Mouse (Mus musculus): ENCODE measurements around the gene D630039A03Rik.
A peak's percentile ranks its signal among the peaks of the same experiment; 100 is the strongest.

D630039A03Rik gene

DNA sequence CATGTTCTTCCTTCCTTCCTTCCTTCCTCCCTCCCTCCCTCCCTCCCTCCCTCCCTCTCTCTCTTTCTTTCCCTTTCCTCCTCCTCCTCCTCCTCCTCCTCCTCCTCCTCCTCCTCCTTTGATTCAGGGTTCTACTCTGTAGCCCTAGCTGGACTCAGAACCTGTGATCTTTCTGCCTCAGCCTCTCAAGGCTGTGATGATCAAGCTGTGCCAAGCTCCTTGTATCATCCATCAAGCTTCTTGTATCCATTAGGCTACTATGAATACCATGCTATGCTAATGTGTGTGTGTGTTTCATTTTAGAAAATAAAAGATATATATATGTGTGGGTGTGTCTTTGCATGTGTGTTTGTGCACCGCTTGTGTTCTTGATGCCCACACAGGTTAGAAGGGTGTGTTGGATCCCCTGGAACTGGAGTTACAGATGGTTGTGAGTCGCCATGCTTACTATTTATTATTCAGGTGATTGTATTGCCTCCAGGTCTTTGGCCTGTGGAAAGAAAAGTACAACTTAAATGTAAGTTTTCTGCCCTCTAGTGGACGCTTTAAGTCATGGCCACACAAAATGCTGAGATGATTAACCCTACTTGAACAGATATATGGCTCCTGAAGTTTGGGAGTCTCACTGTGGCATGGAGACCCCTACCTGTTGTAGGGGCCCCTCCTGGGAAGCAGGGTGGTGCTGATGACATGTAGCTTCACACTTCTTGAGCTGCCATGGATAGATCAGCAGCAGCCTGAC, 11.5 kb upstream of the D630039A03Rik start:
- DNase-seq (ENCODE audit: low read depth, low spot score), result peak; percentile 13

- no peak for DNase-seq (ENCODE audit: low read depth, low spot score)
These were observed 8.5 kb upstream of the D630039A03Rik start for GRCm38 (mm10) chr4:57924556-57925071.

DNA sequence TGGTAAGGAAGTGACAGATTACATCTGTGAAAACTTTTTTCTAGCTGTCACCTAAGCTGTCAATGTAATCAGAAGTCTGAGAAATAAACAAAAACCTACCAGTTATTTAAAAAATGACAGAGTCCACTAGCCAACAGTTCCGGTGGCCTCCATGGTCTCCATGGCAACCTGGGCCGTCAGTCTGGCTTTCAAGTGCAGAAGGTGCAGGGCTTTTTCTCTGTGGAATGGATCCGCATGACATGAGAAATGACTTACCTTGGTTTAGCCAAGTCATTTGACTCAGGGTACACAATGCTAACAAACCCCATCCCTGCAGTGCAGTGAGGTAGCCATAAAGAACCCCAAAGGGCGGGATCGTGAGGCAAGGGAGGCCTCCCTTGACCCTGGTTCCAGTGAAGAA, 6.1 kb upstream of the D630039A03Rik start:
- no peak for DNase-seq (ENCODE audit: low read depth, low spot score)

GRCm38 (mm10) chr4:57920522-57920921, 4.4 kb upstream of the D630039A03Rik start:
- no peak for DNase-seq (ENCODE audit: low read depth, low spot score)

DNA sequence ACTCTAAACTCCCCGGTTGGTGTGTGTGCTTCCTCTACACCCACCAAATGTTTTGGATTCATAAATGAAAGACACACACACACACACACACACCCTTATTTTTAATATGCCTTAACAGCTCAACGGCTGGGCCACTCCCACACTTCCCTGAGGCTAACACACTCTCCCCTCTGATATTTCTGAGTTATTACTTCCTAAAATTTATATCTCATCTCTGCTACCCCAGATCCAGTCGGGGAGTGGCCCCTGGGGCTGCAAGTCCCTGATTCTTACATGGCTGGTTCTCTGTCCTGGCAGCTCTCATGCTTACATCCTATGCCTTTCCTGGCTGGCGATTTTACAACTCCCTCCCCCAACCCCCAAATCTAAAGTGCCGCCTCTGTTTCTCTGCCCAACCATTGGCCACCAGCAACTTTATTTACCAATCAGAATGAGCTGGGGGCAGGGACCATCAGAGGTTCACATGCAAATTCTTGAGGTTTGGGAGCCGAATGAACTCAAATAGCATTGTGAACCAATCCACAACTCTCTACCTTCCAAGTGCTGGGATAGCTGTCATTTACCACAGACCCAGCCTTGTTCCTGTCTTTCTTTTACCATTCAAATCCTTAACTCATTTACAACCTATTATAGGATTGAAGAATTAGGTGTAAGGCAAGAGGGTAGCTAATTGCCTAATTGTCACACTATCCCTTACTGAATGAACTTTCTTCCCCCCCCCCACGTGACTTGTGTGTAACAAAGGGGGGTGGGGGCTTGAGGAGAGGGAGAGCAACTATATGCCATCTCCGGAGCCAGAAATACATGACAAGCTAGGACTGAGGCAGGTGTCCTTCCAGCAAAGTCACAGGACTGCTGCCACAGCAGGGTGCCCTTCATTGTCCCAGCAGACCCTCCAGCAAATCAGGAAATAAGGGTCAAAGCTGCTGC, 3.7 kb upstream of the D630039A03Rik start:
- no peak for DNase-seq (ENCODE audit: low read depth, low spot score)

DNA sequence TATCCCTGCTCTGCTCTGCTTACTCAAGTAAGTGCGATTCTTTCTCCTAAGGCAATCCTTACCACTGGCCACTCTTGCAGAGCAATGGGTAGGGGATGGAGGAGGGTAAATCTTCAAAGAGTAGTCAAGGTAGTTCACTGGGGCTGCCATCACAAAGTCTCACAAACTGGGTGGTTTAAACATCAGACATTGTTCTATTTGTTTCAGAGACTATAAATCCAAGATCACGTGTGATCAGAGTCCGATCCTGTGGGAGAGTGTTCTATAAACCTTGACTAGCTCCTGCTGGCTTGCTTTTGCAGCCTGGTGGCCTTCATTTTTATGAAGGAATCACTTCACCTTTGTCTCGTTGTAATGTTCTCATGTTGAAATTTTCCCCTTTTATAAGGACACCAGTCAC, 614 bp upstream of the D630039A03Rik start:
- DNase-seq (ENCODE audit: low read depth, low spot score), result no peak

DNA sequence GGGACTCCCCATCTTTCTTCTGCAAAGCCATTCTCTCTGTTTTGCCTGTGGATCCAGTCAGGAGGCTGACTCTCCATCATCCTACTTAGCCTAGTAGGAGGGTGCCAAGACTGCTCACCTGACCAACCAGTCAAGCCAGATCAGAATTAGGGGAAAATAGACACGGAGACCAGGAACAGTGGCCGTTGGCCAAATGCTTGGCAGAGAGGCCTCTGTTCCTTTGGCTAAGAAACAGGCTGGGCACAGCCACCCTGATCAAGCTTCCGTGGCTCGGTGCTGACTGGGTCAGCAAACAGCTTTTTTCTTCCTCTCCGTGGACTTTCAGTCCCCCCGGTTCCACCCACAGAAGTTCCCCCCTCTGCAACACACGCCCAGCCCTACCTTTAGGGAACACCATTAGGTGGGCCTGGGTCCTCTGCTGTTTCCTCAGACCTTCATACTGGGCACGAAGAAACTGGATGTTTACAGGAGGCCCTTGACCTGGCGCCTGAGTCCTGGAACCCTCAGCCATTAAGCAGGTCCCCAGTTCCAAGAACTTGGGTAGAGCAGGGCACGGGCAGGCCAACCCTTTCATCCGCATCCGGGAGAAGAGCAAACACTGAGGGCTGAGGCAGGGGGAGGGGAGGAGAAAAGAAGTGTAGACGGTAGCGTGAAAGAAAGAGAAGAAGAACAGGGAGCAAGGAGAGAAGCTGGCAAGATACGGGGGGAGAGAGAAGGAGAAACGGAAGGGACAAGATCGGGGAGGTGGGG, 706 bp downstream of the D630039A03Rik start:
- DNase-seq (ENCODE audit: low read depth, low spot score), result no peak

- DNase-seq (ENCODE audit: low read depth, low spot score), result no peak
These were observed 1.6 kb downstream of the D630039A03Rik start for GRCm38 (mm10) chr4:57914193-57915190.

DNA sequence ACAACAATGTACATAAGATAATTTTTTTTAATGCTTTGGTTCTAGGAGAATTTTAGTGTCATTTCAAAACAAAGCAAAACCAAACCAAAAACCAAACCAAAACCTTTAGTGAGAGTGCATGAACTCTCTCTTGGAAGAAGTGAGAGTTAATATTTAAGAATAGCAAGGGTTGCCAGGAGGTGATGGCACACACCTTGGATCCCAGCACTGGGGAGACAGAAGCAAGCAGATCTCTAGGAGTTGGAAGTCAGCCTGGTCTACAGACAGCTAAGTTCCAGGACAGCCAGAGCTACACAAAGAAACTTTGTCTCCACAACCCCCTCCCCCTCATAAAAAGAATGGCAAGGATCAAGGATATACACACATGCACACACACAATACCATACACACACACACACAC, 3.1 kb downstream of the D630039A03Rik start:
- no peak for DNase-seq (ENCODE audit: low read depth, low spot score)

GRCm38 (mm10) chr4:57908860-57909259, 7.2 kb downstream of the D630039A03Rik start:
- no peak for DNase-seq (ENCODE audit: low read depth, low spot score)

- no peak for DNase-seq (ENCODE audit: low read depth, low spot score)
These were observed 9.4 kb downstream of the D630039A03Rik start for GRCm38 (mm10) chr4:57906708-57907107.

GRCm38 (mm10) chr4:57904638-57905037, 11.5 kb downstream of the D630039A03Rik start:
- DNase-seq (ENCODE audit: low read depth, low spot score), result no peak

DNA sequence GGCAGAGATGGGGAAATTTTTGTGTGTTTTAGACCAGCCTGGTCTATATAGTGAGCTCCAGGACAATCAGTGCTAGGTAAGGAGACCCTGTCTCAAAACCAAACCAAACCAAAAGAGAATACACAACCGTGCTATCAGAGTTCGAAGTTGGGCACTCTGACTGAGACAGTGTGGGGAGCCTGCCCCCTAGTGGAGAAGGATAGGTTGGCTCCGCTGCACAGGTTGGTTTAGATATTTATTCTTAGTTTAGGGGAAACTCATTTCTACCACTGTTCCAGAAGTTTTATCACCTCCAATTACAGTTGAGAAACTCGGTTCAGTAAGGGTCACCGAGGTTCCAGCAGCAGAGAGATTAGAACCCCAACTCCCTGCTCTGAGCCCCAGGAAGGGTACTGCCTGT, 11.9 kb downstream of the D630039A03Rik start:
- DNase-seq (ENCODE audit: low read depth, low spot score), result peak; percentile 16

- no peak for DNase-seq (ENCODE audit: low read depth, low spot score)
These were observed 13.5 kb downstream of the D630039A03Rik start for GRCm38 (mm10) chr4:57902619-57903018.

DNA sequence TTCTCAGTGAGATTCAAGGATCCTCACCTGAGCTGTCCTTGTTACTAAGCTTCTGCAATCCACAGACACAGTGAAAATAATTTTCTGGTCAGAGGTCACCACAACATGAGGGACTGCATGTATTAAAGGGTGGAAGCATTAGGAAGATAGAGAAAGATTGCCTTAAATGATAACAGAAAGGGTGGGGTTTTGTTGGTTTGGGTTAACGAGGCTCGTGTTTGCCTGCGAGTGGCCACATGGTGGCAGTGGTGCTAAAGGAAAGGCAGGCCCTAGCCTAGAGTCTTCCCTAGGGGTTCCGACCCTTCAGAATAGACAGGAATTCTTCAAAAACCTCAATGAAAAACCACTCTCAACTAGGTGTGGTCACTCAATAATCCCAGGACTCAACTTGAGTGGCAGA, 14.9 kb downstream of the D630039A03Rik start:
- no peak for DNase-seq (ENCODE audit: low read depth, low spot score)

DNA sequence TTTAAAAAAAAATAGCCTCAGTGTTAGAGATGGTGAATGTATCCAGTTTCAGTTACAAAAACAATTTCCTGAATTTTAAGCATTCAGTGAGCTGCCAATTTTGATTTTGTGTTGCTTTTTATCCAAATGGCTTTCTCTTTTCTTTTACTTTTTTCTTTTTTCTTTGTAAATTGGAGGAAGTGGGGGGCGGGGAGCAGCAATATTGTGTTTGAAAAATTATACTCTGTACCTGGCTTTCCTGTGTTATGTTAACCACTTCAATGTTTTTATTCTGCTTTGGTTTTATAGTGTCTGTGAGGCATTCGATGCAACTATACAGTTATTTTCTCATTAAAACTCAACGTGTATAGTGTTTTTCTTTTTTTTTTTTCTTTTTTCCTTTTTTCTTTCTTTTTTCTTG, 19.5 kb downstream of the D630039A03Rik start:
- no peak for DNase-seq (ENCODE audit: low read depth, low spot score)

GRCm38 (mm10) chr4:57895902-57896301, 20.2 kb downstream of the D630039A03Rik start:
- DNase-seq (ENCODE audit: low read depth, low spot score), result no peak

GRCm38 (mm10) chr4:57895140-57895539, 21.0 kb downstream of the D630039A03Rik start:
- no peak for DNase-seq (ENCODE audit: low read depth, low spot score)

GRCm38 (mm10) chr4:57892001-57892586, 24.0 kb downstream of the D630039A03Rik start:
- no peak for DNase-seq (ENCODE audit: low read depth, low spot score)

DNA sequence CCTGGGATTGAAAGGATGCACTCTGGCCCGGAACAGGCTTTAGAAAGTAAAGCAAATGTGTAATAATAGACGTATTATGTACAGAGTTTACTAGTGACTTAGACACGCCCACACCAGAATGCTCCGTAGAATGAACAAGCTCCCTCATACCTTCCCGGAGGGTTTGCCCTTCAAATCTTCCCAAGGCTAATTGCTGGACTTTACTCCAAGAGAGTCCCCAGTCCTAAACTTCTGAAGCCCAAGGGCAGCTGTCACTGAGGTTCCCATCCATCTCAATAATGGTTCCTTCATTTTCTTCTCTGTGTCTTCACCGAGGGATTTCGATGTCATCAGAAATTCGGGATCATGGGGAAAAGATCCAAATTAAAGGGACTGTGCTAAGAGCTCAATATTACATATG, 26.3 kb downstream of the D630039A03Rik start:
- DNase-seq (ENCODE audit: low read depth, low spot score), result no peak

All from c-Kit-negative CD71-positive TER-119-positive erythroid progenitor cells, embryonic 14.5 days (primary cell).